Mouse (Mus musculus): ENCODE measurements around the gene Ubac1.

GRCm38 (mm10) chr2:25994791-25995190 is 26.8 kb downstream of the Ubac1 start:
- TF ChIP-seq CTCF (IDR thresholded peaks at IDR 0.05; ENCODE audit: insufficient read depth, low read length) = no peak
- no peak for TF ChIP-seq POLR2A (IDR thresholded peaks at IDR 0.05; ENCODE audit: borderline replicate concordance, extremely low read depth, low read depth, low read length)
